Comparison of ENCODE assay signal across 8 mouse cellular contexts in the genomic region with DNA sequence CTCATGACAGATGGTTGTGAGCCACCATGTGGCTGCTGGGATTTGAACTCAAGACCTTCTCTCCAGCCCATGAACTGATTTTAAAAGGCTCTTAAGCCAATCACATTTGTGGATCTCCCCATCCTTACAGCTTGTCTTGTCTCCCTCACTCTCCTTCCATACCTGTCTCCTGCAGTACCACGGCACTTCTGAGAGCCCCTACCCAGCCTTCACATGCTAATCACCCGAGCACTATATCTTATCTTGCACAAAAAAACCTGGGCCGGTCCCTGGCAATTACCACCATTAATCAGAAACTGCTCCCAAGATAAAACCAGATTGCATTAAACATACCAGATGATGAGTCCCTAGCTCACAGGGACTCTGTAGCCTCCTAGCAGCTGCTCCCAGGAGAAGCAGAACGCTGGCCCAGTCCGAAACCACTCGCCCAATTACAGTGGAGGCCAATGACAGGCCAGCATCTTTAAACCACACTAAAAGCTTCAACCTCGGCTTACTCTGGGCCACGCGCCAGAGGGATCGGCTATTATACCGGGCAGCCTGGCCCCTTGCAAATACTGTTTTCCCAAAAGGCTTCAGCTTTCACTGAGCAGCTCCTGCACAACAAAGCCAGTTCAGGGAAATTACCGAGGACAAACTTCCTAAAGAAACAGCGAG.
DNase-seq lines count a peak whose midpoint lies in the region; ATAC-seq and TF ChIP-seq lines count a peak whose summit lies in the region.

No protein-coding gene starts in this region.

- WGBS in hindbrain, embryonic 15.5 days: 12% methylated on average over 13 of the region's 13 CpGs
- 19% methylated on average over 13 of the region's 13 CpGs for WGBS in midbrain, postnatal 0 days

- H3K9ac ChIP-seq in hindbrain, embryonic 15.5 days: no peak overlapping the region
- 0 out of 2 replicates have a peak overlapping the region, but pooled peaks have one; percentile 13 for H3K9ac ChIP-seq in midbrain, postnatal 0 days (replicated peaks; ENCODE audit: low read length, poor library complexity, severe bottlenecking)

- no peaks in the 10 kb centered on the region for H3K9me3 ChIP-seq in hindbrain, embryonic 15.5 days
- no peaks in the 10 kb centered on the region for H3K9me3 ChIP-seq in midbrain, postnatal 0 days (ENCODE audit: low read length)

- no peaks in the 10 kb centered on the region for H3K27me3 ChIP-seq in hindbrain, embryonic 15.5 days
- no peaks in the 10 kb centered on the region for H3K27me3 ChIP-seq in midbrain, postnatal 0 days (ENCODE audit: insufficient read depth, low read length)

- H3K4me2 ChIP-seq in hindbrain, embryonic 15.5 days: peak overlapping the region; percentile 25; the same call in 1 of the 2 replicates
- H3K4me2 ChIP-seq in midbrain, postnatal 0 days (ENCODE audit: low read depth, low read length, poor library complexity, severe bottlenecking): 0 out of 2 replicates have a peak overlapping the region, but pooled peaks have one; percentile 2

- ATAC-seq in hindbrain, embryonic 15.5 days (ENCODE audit: low FRiP score, low read depth): peak; percentile 83
- ATAC-seq in midbrain, postnatal 0 days (ENCODE audit: low FRiP score): peak; percentile 76
- ATAC-seq in megakaryocyte progenitor cell, adult 5-6 weeks (replicated peaks; ENCODE audit: poor library complexity): no peak; the same call in 1 of the 2 replicates

- no peak for TF ChIP-seq CTCF in midbrain, postnatal 0 days (IDR thresholded peaks at IDR 0.05)

- H3K36me3 ChIP-seq in hindbrain, embryonic 15.5 days: no peaks in the 10 kb centered on the region
- H3K36me3 ChIP-seq in midbrain, postnatal 0 days (ENCODE audit: insufficient read depth, low read length): no peaks in the 10 kb centered on the region

- H3K4me3 ChIP-seq in hindbrain, embryonic 15.5 days: no peak overlapping the region
- no peak overlapping the region for H3K4me3 ChIP-seq in midbrain, postnatal 0 days (ENCODE audit: low read depth, low read length)

- peak; percentile 74 for DNase-seq in adrenal gland, postnatal 14 days
- peak; percentile 50 to 74 for DNase-seq in cerebellum, postnatal 25 days
- peak; percentile 78 for DNase-seq in gastrocnemius, postnatal 10 days
- DNase-seq in layer of hippocampus, postnatal 36 days: peak; percentile 62 to 68
- peak; percentile 85 for DNase-seq in midbrain, postnatal 0 days (ENCODE audit: low spot score)
- DNase-seq in natural killer cell, adult 2 months (ENCODE audit: low spot score in 2 of 2): no peak

- H3K4me1 ChIP-seq in hindbrain, embryonic 15.5 days (replicated peaks): peaks cover 36% of the 10 kb centered on the region
- H3K4me1 ChIP-seq in midbrain, postnatal 0 days (ENCODE audit: insufficient read depth, low read length): peaks cover 24% of the 10 kb centered on the region

- peak overlapping the region; percentile 49; the same call in 1 of the 2 replicates for H3K27ac ChIP-seq in hindbrain, embryonic 15.5 days (replicated peaks)
- H3K27ac ChIP-seq in midbrain, postnatal 0 days (ENCODE audit: low read depth, low read length): 0 out of 2 replicates have a peak overlapping the region, but pooled peaks have one; percentile 55

Comparison
In these comparisons a context has a peak if more than half of its experiments do, and no peak if none do; other contexts are left out.
1. DNase-seq: peak in adrenal gland, postnatal 14 days (single experiment), cerebellum, postnatal 25 days (2 of 2), gastrocnemius, postnatal 10 days (single experiment), layer of hippocampus, postnatal 36 days (2 of 2) and midbrain, postnatal 0 days (single experiment); none in natural killer cell, adult 2 months (0 of 2).